Mouse (Mus musculus): ENCODE data around the gene Car7. TPM values are rescaled to one million over a fixed set of nuclear protein-coding genes. Genes with fewer than 3 reads are reported as not detected.

Gene Car7
- polyA plus RNA-seq, 1 experiment = 2.1 TPM

GRCm38 (mm10) chr8:104597656-104598055, 63.2 kb downstream of the Car7 start:
- 54% methylated on average over 6 of the region's 6 CpGs for WGBS
- H3K27me3 ChIP-seq (ENCODE audit: control insufficient read depth, insufficient read depth, low read length) = no peaks in the 10 kb centered on the region
- peaks cover 15% of the 10 kb centered on the region for H3K4me1 ChIP-seq (ENCODE audit: control insufficient read depth, insufficient read depth, insufficient read length, low read length)
- H3K27ac ChIP-seq (ENCODE audit: insufficient read depth, low read depth, low read length) = no peak overlapping the region
- peaks cover 36% of the 10 kb centered on the region for H3K36me3 ChIP-seq (ENCODE audit: control insufficient read depth, insufficient read depth, low read length)
- H3K4me3 ChIP-seq (ENCODE audit: low read depth, low read length) = no peak overlapping the region
- TF ChIP-seq CTCF (IDR thresholded peaks at IDR 0.05; ENCODE audit: extremely low read depth, insufficient read length, insufficient replicate concordance, low read depth, low read length) (no peak), POLR2A (IDR thresholded peaks at IDR 0.05; ENCODE audit: low read depth, low read length) (no peak)

DNA sequence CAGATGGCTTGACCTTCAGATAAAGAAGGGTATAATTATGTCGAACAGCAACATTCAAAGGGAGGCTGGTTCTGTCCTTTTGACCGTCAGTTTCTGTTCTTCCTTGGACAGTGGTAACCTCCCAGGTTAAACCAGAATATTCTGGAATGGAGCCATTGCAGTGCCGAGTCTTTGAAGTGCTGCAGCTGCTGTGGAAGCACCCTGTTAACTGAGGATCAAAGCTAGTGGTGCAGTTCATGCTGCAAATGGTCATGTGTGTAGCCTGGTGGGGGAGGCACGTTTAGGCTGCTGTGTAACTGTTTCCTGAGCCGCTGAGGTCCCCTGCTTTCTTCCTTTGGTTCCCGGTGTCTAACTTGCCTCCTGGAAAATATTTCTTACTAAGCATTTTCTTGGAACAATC, 64.0 kb downstream of the Car7 start:
- WGBS = 16% methylated on average over 6 of the region's 6 CpGs
- TF ChIP-seq POLR2A (IDR thresholded peaks at IDR 0.05; ENCODE audit: low read depth, low read length) (no peak), CTCF (IDR thresholded peaks at IDR 0.05; ENCODE audit: extremely low read depth, insufficient read length, insufficient replicate concordance, low read depth, low read length) (no peak)
- Histone ChIP-seq H3K4me3 (ENCODE audit: low read depth, low read length) (no peak overlapping the region), H3K4me1 (ENCODE audit: control insufficient read depth, insufficient read depth, insufficient read length, low read length) (peaks cover 16% of the 10 kb centered on the region), H3K27ac (ENCODE audit: insufficient read depth, low read depth, low read length) (no peak overlapping the region), H3K27me3 (ENCODE audit: control insufficient read depth, insufficient read depth, low read length) (no peaks in the 10 kb centered on the region), H3K36me3 (ENCODE audit: control insufficient read depth, insufficient read depth, low read length) (peaks cover 34% of the 10 kb centered on the region)

Other genes with a start within 250 kb of the Car7 start
- gene Cmtm2a, start 241.5 kb upstream of the Car7 start, polyA plus RNA-seq (2012; rRNA removed) = not detected in 2 replicates
- gene Gm45711, start 224.6 kb upstream of the Car7 start, polyA plus RNA-seq (2012; rRNA removed) = not detected in 2 replicates
- 0.13 TPM in 1 of 2 replicates, not detected in the other for gene Cmtm1, start 224.5 kb upstream of the Car7 start, polyA plus RNA-seq (2012; rRNA removed)
- gene Gm11020, start 213.1 kb upstream of the Car7 start, polyA plus RNA-seq (2012; rRNA removed) = not detected in 2 replicates
- not detected in 2 replicates for gene Cmtm2b, start 212.5 kb upstream of the Car7 start, polyA plus RNA-seq (2012; rRNA removed)
- gene Cmtm3, start 195.3 kb upstream of the Car7 start, polyA plus RNA-seq (2012; rRNA removed) = 21.3 and 23.8 TPM in 2 replicates
- gene Cmtm4, start 138.9 kb upstream of the Car7 start, polyA plus RNA-seq (2012; rRNA removed) = 13.0 and 25.6 TPM in 2 replicates
- gene Dync1li2, start 91.6 kb upstream of the Car7 start, polyA plus RNA-seq (2012; rRNA removed) = 3.9 and 4.4 TPM in 2 replicates
- gene Terb1, start 24.8 kb upstream of the Car7 start, polyA plus RNA-seq (2012; rRNA removed) = 0.06 TPM in 1 of 2 replicates, not detected in the other
- gene Nae1, start 52 bp upstream of the Car7 start, polyA plus RNA-seq (2012; rRNA removed) = 1.4 and 3.0 TPM in 2 replicates
- 1.9 and 5.8 TPM in 2 replicates for gene Pdp2, start 56.8 kb downstream of the Car7 start, polyA plus RNA-seq (2012; rRNA removed)
- gene Cdh16, start 89.7 kb downstream of the Car7 start, polyA plus RNA-seq (2012; rRNA removed) = not detected in 2 replicates
- 4.7 and 5.2 TPM in 2 replicates for gene Rrad, start 96.6 kb downstream of the Car7 start, polyA plus RNA-seq (2012; rRNA removed)
- gene Ciao2b, start 107.3 kb downstream of the Car7 start, polyA plus RNA-seq (2012; rRNA removed) = 35.2 and 56.7 TPM in 2 replicates
- 77.0 and 118 TPM in 2 replicates for gene Ces2a, start 199.3 kb downstream of the Car7 start, polyA plus RNA-seq (2012; rRNA removed)

Data from small intestine, adult 2 months (tissue).